Comparison of ENCODE assay signal across 8 mouse cellular contexts in genomic region chr12:113138901-113139864, GRCm38 (mm10). TPM values are rescaled to one million over a fixed set of nuclear protein-coding genes. Genes with fewer than 3 reads are reported as not detected.
A peak's percentile ranks its signal among the peaks of the same experiment; 100 is the strongest.
DNase-seq lines count a peak whose midpoint lies in the region; ATAC-seq and TF ChIP-seq lines count a peak whose summit lies in the region.

No protein-coding gene starts in this region.

- ATAC-seq in limb, embryonic 12.5 days (ENCODE audit: insufficient number of reproducible peaks, insufficient read depth, low FRiP score, low TSS enrichment, low read depth) = no peak; the same call in 1 of the 2 replicates

- no peaks in the 10 kb centered on the region for H3K9me3 ChIP-seq in hindbrain, embryonic 10.5 days
- no peaks in the 10 kb centered on the region for H3K9me3 ChIP-seq in limb, embryonic 12.5 days

- 43% methylated on average over 11 of the region's 11 CpGs for WGBS in hindbrain, embryonic 10.5 days
- 45% methylated on average over 11 of the region's 11 CpGs for WGBS in limb, embryonic 12.5 days

- TF ChIP-seq POLR2A in testis, adult 2 months (IDR thresholded peaks at IDR 0.05; ENCODE audit: control insufficient read depth, low read depth, low read length) = peak; percentile 37; the same call in 1 of the 2 replicates
- TF ChIP-seq POLR2A in myocyte (IDR thresholded peaks at IDR 0.05; ENCODE audit: insufficient read length, low read depth) = peak; percentile 23

- peak overlapping the region; percentile 95 for H3K4me3 ChIP-seq in testis, adult 2 months (ENCODE audit: control insufficient read depth, low read depth, low read length)
- H3K4me3 ChIP-seq in hindbrain, embryonic 10.5 days = peak overlapping the region; percentile 68
- H3K4me3 ChIP-seq in limb, embryonic 12.5 days (replicated peaks) = peak overlapping the region; percentile 52
- peak overlapping the region; percentile 93 for H3K4me3 ChIP-seq in myocyte

- no peak for DNase-seq in testis, postnatal 10 days (ENCODE audit: low spot score)
- no peak for DNase-seq in hindbrain, embryonic 10.5 days (ENCODE audit: low spot score)
- DNase-seq in gastrocnemius, postnatal 25 days = no peak
- DNase-seq in cerebellum, postnatal 4 days (ENCODE audit: low spot score in 2 of 2) = no peak
- no peak for DNase-seq in right cerebral cortex, adult 2 months (ENCODE audit: low spot score in 2 of 2)

- H3K27ac ChIP-seq in testis, adult 2 months (ENCODE audit: control insufficient read depth, insufficient read depth, low read depth, low read length) = peak overlapping the region; percentile 74
- H3K27ac ChIP-seq in hindbrain, embryonic 10.5 days = peak overlapping the region; percentile 93
- H3K27ac ChIP-seq in limb, embryonic 12.5 days = no peak overlapping the region

- H3K79me2 ChIP-seq in myocyte (ENCODE audit: control insufficient read depth, insufficient read depth) = peaks cover 33% of the 10 kb centered on the region

- peak overlapping the region; percentile 76 for H3K4me2 ChIP-seq in limb, embryonic 12.5 days
- peak overlapping the region; percentile 83 for H3K4me2 ChIP-seq in myocyte (ENCODE audit: low read depth)

- no peak for TF ChIP-seq CTCF in testis, adult 2 months (IDR thresholded peaks at IDR 0.05; ENCODE audit: control insufficient read depth, insufficient read depth, insufficient replicate concordance, low read depth, low read length)

- no peaks in the 10 kb centered on the region for H3K36me3 ChIP-seq in testis, adult 2 months (ENCODE audit: control insufficient read depth, insufficient read depth, low read length)
- peaks cover 61% of the 10 kb centered on the region for H3K36me3 ChIP-seq in hindbrain, embryonic 10.5 days
- H3K36me3 ChIP-seq in limb, embryonic 12.5 days = peaks cover 48% of the 10 kb centered on the region
- peaks cover 14% of the 10 kb centered on the region for H3K36me3 ChIP-seq in myocyte (ENCODE audit: control insufficient read depth, insufficient read depth)

- no peak overlapping the region for H3ac ChIP-seq in myocyte (ENCODE audit: control insufficient read depth, insufficient read length)

- H3K4me1 ChIP-seq in testis, adult 2 months (ENCODE audit: control insufficient read depth, insufficient read depth, low read length) = peaks cover 21% of the 10 kb centered on the region
- peaks cover 67% of the 10 kb centered on the region for H3K4me1 ChIP-seq in hindbrain, embryonic 10.5 days (replicated peaks)
- H3K4me1 ChIP-seq in limb, embryonic 12.5 days (replicated peaks) = peaks cover 46% of the 10 kb centered on the region

- H3K9ac ChIP-seq in limb, embryonic 12.5 days (replicated peaks) = no peak overlapping the region

- no peaks in the 10 kb centered on the region for H3K27me3 ChIP-seq in testis, adult 2 months (ENCODE audit: control insufficient read depth, insufficient read depth, low read length)
- H3K27me3 ChIP-seq in hindbrain, embryonic 10.5 days (ENCODE audit: insufficient read depth, poor library complexity, severe bottlenecking) = peaks cover 34% of the 10 kb centered on the region
- peaks cover 48% of the 10 kb centered on the region for H3K27me3 ChIP-seq in limb, embryonic 12.5 days
- no peaks in the 10 kb centered on the region for H3K27me3 ChIP-seq in myocyte (ENCODE audit: control insufficient read depth, insufficient read depth, insufficient read length)

TF ChIP-seq in myocyte, 11 proteins besides CTCF, POLR2A, EP300 and RAD21:
- TF ChIP-seq E2F4 (IDR thresholded peaks at IDR 0.05; ENCODE audit: insufficient read depth) (no peak), REST (IDR thresholded peaks at IDR 0.05; ENCODE audit: insufficient read depth, insufficient read length) (no peak), POLR2AphosphoS2 (IDR thresholded peaks at IDR 0.05; ENCODE audit: insufficient read length, low read depth) (peak; percentile 79), TCF12 (IDR thresholded peaks at IDR 0.05; ENCODE audit: insufficient read depth, poor library complexity, severe bottlenecking) (no peak)

RNA-seq across cellular contexts. Expression of gene Crip2, which starts 0.9 kb away (rescaled TPM):
- polyA plus RNA-seq in testis, adult 2 months (2012; rRNA removed) = 178 and 179 TPM in 2 replicates
- 195 and 260 TPM in 2 replicates for polyA plus RNA-seq in hindbrain, embryonic 10.5 days (2016; fragmentation: Nextera tagmentation; extraction: Ambion mirVana)
- polyA plus RNA-seq in limb, embryonic 12.5 days (2016; fragmentation: Nextera tagmentation; extraction: Ambion mirVana) = 51.4 and 53.7 TPM in 2 replicates
- polyA plus RNA-seq in myocyte (2012; fragmentation: generic; extraction: Trizol) = 1,146 TPM
- 10 to 100 TPM; 39.5 to 52.5 TPM for total RNA-seq in gastrocnemius, postnatal 25 days (2021)

RNA-seq across cellular contexts. Expression of gene Crip1, which starts 6.9 kb away (rescaled TPM):
- polyA plus RNA-seq in testis, adult 2 months (2012; rRNA removed) = 30.4 and 106 TPM in 2 replicates
- 84.9 and 97.7 TPM in 2 replicates for polyA plus RNA-seq in hindbrain, embryonic 10.5 days (2016; fragmentation: Nextera tagmentation; extraction: Ambion mirVana)
- 71.0 and 73.2 TPM in 2 replicates for polyA plus RNA-seq in limb, embryonic 12.5 days (2016; fragmentation: Nextera tagmentation; extraction: Ambion mirVana)
- polyA plus RNA-seq in myocyte (2012; fragmentation: generic; extraction: Trizol) = 1,677 TPM
- total RNA-seq in gastrocnemius, postnatal 25 days (2021) = 100 to 1,000 TPM in 1 of 2 experiments, 10 to 100 TPM in 1; 90.0 to 150 TPM

RNA-seq across cellular contexts. Expression of gene Tedc1, which starts 17.0 kb away (rescaled TPM):
- polyA plus RNA-seq in testis, adult 2 months (2012; rRNA removed) = 46.9 and 48.0 TPM in 2 replicates
- polyA plus RNA-seq in hindbrain, embryonic 10.5 days (2016; fragmentation: Nextera tagmentation; extraction: Ambion mirVana) = 59.5 and 66.4 TPM in 2 replicates
- polyA plus RNA-seq in limb, embryonic 12.5 days (2016; fragmentation: Nextera tagmentation; extraction: Ambion mirVana) = 44.1 and 44.6 TPM in 2 replicates
- 6.6 TPM for polyA plus RNA-seq in myocyte (2012; fragmentation: generic; extraction: Trizol)
- under 1 TPM; 0.46 to 0.54 TPM for total RNA-seq in gastrocnemius, postnatal 25 days (2021)

RNA-seq across cellular contexts. Expression of gene Mta1, which starts 41.1 kb away (rescaled TPM):
- polyA plus RNA-seq in testis, adult 2 months (2012; rRNA removed) = 57.9 and 63.9 TPM in 2 replicates
- 18.5 and 20.6 TPM in 2 replicates for polyA plus RNA-seq in hindbrain, embryonic 10.5 days (2016; fragmentation: Nextera tagmentation; extraction: Ambion mirVana)
- 19.3 and 20.5 TPM in 2 replicates for polyA plus RNA-seq in limb, embryonic 12.5 days (2016; fragmentation: Nextera tagmentation; extraction: Ambion mirVana)
- polyA plus RNA-seq in myocyte (2012; fragmentation: generic; extraction: Trizol) = 101 TPM
- 10 to 100 TPM; 29.3 to 34.4 TPM for total RNA-seq in gastrocnemius, postnatal 25 days (2021)

RNA-seq across cellular contexts. Expression of gene Tmem121, which starts 46.5 kb away (rescaled TPM):
- 1.0 and 1.3 TPM in 2 replicates for polyA plus RNA-seq in testis, adult 2 months (2012; rRNA removed)
- 16.4 and 24.8 TPM in 2 replicates for polyA plus RNA-seq in hindbrain, embryonic 10.5 days (2016; fragmentation: Nextera tagmentation; extraction: Ambion mirVana)
- 17.5 and 18.7 TPM in 2 replicates for polyA plus RNA-seq in limb, embryonic 12.5 days (2016; fragmentation: Nextera tagmentation; extraction: Ambion mirVana)
- 4.1 TPM for polyA plus RNA-seq in myocyte (2012; fragmentation: generic; extraction: Trizol)
- total RNA-seq in gastrocnemius, postnatal 25 days (2021) = under 1 TPM; 0.33 to 0.46 TPM

Comparison
In these comparisons a context has a peak if more than half of its experiments do, and no peak if none do; other contexts are left out.
1. RNA of gene Crip1, which starts 6.9 kb away (polyA plus RNA-seq): 1,677 TPM in myocyte (single experiment); 84.9 to 97.7 TPM in hindbrain, embryonic 10.5 days, 71.0 to 73.2 TPM in limb, embryonic 12.5 days and 30.4 to 106 TPM in testis, adult 2 months; every median in the first group is over 10 times any median in the second.
2. Peak in every context shown above with its lines, with median percentiles within 50 percentile points of each other: H3K4me3 ChIP-seq.